Mouse (Mus musculus): ENCODE results near the gene Ubl3.

Ubl3 gene

DNA sequence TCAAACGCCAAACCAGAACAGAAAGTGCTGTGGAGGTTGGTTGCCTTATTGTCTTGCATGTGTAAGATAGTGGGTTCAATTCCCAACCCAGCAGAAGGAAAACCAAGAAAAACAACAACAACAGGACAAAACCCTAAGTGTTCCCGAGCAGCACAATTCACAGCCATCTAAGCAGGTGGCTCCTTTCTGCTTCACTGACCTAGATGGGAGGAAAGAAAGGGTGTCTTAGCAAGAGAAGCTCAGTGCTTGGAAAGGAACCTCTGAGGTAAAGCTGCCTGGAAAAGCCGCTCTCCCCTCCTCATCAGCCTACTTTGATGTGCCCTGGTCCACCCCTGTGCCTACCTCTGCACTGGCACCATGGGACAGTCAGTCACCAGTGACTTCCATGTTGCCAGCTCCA lies 70.8 kb downstream of the Ubl3 start:
- no peak for DNase-seq (ENCODE audit: low spot score)

DNA sequence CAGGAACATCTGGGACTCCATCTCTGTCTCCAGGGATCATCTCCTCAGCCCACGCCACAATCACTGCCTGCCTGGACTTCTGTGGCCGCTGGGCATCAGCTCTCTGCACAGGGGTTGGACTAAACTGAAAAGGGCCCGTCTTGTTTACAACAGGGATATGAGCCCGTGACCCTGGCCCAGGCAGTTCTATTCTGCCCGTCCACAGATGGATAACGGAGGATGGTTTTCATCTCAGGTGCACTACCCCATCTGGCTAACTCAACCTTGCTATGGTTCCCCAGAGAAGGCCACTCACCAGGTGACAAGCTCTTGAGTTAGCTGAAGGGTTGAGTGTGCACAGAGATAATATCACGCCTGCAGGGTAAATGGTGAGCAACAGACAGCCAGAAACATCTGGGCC lies 78.2 kb downstream of the Ubl3 start:
- DNase-seq (ENCODE audit: low spot score) = no peak

DNA sequence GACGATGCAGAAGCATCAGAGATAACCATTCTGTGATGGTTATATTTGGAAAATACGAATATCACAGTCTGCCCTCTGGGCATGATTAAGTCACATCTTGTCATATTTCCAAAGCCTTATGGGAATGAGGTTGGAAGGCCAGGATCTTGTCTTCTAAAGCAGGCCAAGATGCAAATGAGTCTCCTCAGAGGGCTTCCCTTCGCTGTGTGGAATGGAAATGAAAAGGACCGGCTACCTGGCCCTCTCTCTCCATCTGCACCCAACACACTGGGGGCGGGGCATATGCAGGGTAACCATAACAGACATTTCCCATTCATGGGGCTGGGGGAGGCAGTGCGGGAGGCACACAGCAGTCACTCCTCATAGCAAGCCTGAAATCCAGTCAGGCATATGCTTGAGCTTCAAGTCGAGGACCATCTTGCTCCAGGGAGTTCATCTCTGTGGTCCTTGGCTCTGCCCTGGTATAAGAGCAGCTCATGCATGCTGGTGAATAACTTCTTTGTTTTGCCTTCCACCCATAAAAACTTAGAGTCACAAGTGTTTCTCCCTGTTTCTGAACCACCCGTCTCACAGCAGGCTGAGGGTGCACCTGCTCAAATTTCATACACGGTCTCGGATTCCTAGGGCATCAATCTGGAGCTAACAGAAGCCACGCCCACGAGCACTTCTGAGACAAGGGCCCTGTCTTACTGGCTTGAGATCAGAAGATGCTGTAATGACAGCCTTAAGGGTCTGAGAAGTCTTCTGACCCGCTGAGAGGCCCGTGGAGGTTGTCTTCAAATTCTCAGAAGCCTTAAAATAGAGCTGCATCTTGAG lies 83.8 kb downstream of the Ubl3 start:
- no peak for DNase-seq (ENCODE audit: low spot score)

DNA sequence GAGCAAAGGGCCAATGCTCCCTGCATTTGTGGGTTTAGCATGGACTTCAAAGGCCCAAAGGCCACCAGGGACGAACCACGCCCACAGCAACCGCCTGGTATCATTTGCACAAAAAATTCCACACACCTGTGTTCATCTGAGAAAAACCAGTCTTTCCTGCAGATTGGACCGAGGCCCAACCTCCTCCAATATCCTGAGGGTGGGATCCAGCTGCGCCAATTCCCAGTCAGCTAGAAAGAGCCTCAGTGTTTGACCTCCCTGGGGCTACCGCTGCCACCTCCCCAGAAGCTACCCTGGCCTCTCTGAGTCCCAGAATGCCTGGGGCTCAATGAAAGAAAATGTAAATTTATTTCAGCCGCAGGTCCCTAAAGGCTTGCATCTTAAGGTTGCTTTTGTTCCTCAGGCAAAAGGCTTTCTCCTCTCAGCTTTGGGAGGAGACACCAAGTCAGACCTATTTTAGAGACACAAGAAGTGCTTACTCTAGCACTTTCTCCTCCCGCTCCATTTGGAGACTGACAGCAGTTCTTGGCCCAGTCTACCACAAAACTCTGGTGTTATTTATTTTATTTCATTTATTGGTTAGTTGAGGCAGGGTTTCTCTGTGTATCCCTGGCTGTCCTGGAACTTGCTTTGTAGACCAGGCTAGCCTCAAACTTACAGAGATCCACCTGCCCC lies 85.5 kb downstream of the Ubl3 start:
- DNase-seq (ENCODE audit: low spot score) = no peak

DNA sequence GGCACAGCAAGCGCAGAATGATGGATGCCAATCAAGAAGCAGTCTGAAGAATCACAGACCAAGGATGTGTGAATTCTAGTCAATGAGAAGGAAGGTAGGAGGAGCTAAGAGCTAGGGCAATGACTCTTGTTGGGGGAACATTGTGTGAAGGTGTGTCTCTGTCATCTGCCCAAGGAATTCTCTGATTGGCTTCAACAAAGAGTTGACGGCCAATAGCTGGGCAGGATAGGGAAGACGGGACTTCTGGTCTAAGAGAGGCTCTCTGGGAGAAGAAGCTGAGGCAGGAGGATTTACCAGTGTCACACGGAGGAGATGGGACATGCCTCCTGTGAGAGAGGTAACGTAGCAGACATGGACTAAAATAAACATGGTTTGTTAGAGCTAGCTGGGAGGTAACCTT lies 86.5 kb downstream of the Ubl3 start:
- no peak for DNase-seq (ENCODE audit: low spot score)

DNA sequence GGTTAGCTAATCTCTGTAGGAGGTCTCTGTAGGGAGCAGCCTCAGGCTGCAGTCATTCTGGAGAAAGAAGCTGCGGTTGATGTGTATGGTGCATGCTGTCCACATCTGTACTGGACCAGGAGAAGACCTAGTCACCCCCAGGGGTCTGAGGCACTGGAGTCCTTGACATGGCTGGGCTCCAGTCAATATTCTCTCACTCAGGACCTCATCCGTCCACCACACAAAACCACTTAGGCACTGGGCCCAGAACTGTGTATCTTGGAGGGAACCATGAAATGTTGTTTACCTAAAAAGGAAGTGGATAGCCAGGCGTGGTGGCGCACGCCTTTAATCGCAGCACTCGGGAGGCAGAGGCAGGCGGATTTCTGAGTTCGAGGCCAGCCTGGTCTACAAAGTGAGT lies 87.5 kb downstream of the Ubl3 start:
- no peak for DNase-seq (ENCODE audit: low spot score)

DNA sequence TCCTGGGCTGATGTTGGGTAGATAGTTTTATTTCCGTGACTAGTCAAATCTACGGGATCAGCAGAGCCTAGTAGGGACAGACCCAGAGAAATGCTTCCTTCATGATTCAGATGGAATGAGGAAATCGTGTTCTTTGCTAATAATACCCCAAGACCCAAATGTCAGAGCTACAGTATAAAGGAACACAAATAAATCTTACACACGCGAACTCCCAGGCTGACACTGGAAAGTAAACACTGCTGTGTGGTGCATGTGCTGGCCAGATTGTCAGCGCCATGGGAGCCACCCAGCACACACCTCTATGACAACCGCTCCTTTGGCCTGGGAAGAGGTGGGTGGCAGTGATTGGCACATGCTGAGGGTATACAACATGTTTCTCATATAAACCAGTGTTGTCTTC lies 88.1 kb downstream of the Ubl3 start:
- no peak for DNase-seq (ENCODE audit: low spot score)

DNA sequence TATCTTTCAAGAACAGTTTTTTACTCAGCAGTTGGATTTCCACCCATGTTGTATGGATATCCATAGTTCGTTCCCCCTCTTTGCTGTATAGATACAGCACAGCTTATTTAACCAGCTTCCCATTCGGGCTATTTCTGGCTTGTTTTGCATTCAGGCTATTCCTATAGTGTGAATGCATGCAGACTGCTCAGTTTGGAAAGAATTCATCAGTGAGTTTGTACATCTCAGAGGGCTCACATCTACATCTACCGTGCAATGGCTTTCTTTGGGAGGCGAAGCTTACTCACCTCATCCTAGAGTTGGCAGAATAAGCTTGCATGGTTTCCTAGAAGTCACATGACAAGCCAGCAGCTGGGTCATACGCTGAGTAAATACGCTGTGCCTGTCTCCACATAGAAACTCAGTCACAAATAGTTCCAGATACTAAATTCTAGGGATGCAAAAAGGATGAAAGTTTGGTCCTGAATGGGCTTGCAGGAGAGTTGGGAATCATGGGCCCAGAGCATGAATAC lies 88.8 kb downstream of the Ubl3 start:
- DNase-seq (ENCODE audit: low spot score) = no peak

Data from layer of hippocampus, adult 11-12 months (tissue).